Mouse (Mus musculus) lung, embryonic 15.5 days (tissue): ENCODE results near the gene Olfr229. TPM values are rescaled to one million over a fixed set of nuclear protein-coding genes. Genes with fewer than 3 reads are reported as not detected.

Source experiments
- polyA plus RNA-seq: library from polyadenylated mRNA; unstranded; fragments of >200 nt; fragmentation: Nextera tagmentation; extraction: Ambion mirVana; gene quantifications from 2 replicates; pipeline ENCODE4 v1.2.1, GENCODE M21; 2015

The Olfr229 gene
- polyA plus RNA-seq, 1 experiment from 2014 or later: not detected

Other genes starting within 250 kb of the Olfr229 start
- not detected in 2 replicates for gene Olfr963, start 240.1 kb upstream of the Olfr229 start, polyA plus RNA-seq
- not detected in 2 replicates for gene Olfr149, start 200.2 kb upstream of the Olfr229 start, polyA plus RNA-seq
- gene Olfr965, start 196.0 kb upstream of the Olfr229 start, polyA plus RNA-seq: not detected in 2 replicates
- gene Olfr150, start 176.4 kb upstream of the Olfr229 start, polyA plus RNA-seq: not detected in 2 replicates
- not detected in 2 replicates for gene Olfr967, start 161.1 kb upstream of the Olfr229 start, polyA plus RNA-seq
- not detected in 2 replicates for gene Olfr968, start 124.1 kb upstream of the Olfr229 start, polyA plus RNA-seq
- gene Olfr969, start 116.4 kb upstream of the Olfr229 start, polyA plus RNA-seq: not detected in 2 replicates
- not detected in 2 replicates for gene Olfr970, start 98.5 kb upstream of the Olfr229 start, polyA plus RNA-seq
- not detected in 2 replicates for gene Olfr971, start 70.5 kb upstream of the Olfr229 start, polyA plus RNA-seq
- not detected in 2 replicates for gene Olfr972, start 40.9 kb upstream of the Olfr229 start, polyA plus RNA-seq
- gene Olfr974, start 30.2 kb downstream of the Olfr229 start, polyA plus RNA-seq: not detected in 2 replicates
- gene Olfr975, start 44.7 kb downstream of the Olfr229 start, polyA plus RNA-seq: not detected in 2 replicates
- not detected in 2 replicates for gene Olfr976, start 53.8 kb downstream of the Olfr229 start, polyA plus RNA-seq
- gene Olfr978, start 84.8 kb downstream of the Olfr229 start, polyA plus RNA-seq: not detected in 2 replicates
- gene Olfr979, start 96.1 kb downstream of the Olfr229 start, polyA plus RNA-seq: not detected in 2 replicates
- gene Olfr980, start 102.2 kb downstream of the Olfr229 start, polyA plus RNA-seq: not detected in 2 replicates
- not detected in 2 replicates for gene Olfr981, start 114.1 kb downstream of the Olfr229 start, polyA plus RNA-seq
- gene Olfr982, start 166.5 kb downstream of the Olfr229 start, polyA plus RNA-seq: not detected in 2 replicates
- not detected in 2 replicates for gene Olfr983, start 186.3 kb downstream of the Olfr229 start, polyA plus RNA-seq
- gene Olfr984, start 206.9 kb downstream of the Olfr229 start, polyA plus RNA-seq: not detected in 2 replicates
- not detected in 2 replicates for gene Olfr985, start 222.8 kb downstream of the Olfr229 start, polyA plus RNA-seq
- not detected in 2 replicates for gene Tmem225, start 240.8 kb downstream of the Olfr229 start, polyA plus RNA-seq